Mouse (Mus musculus): Measurements from ENCODE around the gene Me3.
A peak's percentile ranks its signal among the peaks of the same experiment; 100 is the strongest.

Gene Me3

GRCm38 (mm10) chr7:89632342-89633251 is at the start of gene Me3:
Gene Me3, plus strand, starts transcription at chr7:89632392.
- DNase-seq, result peak; percentile 80 to 83

- no peak for DNase-seq
Observed at GRCm38 (mm10) chr7:89590039-89590438, 42.2 kb upstream of the Me3 start.

- DNase-seq, result no peak
Observed at GRCm38 (mm10) chr7:89590542-89591251, 41.5 kb upstream of the Me3 start.

- no peak for DNase-seq
Observed at GRCm38 (mm10) chr7:89595813-89596212, 36.4 kb upstream of the Me3 start.

GRCm38 (mm10) chr7:89605589-89606536 is 26.3 kb upstream of the Me3 start:
- no peak for DNase-seq

- no peak for DNase-seq
Observed at GRCm38 (mm10) chr7:89607329-89607728, 24.9 kb upstream of the Me3 start.

GRCm38 (mm10) chr7:89611236-89611635 is 21.0 kb upstream of the Me3 start:
- no peak for DNase-seq

- DNase-seq, result no peak
Observed at GRCm38 (mm10) chr7:89616235-89616634, 16.0 kb upstream of the Me3 start.

GRCm38 (mm10) chr7:89623331-89623730 is 8.9 kb upstream of the Me3 start:
- peak in 1 of 2 experiments; percentile 36 for DNase-seq

GRCm38 (mm10) chr7:89627393-89627792 is 4.8 kb upstream of the Me3 start:
- DNase-seq, result no peak

- no peak for DNase-seq
Observed at GRCm38 (mm10) chr7:89628006-89628405, 4.2 kb upstream of the Me3 start.

- no peak for DNase-seq
Observed at GRCm38 (mm10) chr7:89629006-89629405, 3.2 kb upstream of the Me3 start.

- no peak for DNase-seq
Observed at GRCm38 (mm10) chr7:89629914-89630313, 2.3 kb upstream of the Me3 start.

GRCm38 (mm10) chr7:89630796-89631195 is 1.4 kb upstream of the Me3 start:
- DNase-seq, result no peak

- no peak for DNase-seq
Observed at GRCm38 (mm10) chr7:89640533-89640932, 8.3 kb downstream of the Me3 start.

- DNase-seq, result no peak
Observed at GRCm38 (mm10) chr7:89640944-89641661, 8.9 kb downstream of the Me3 start.

- DNase-seq, result no peak
Observed at GRCm38 (mm10) chr7:89645015-89645414, 12.8 kb downstream of the Me3 start.

- no peak for DNase-seq
Observed at GRCm38 (mm10) chr7:89647864-89648263, 15.7 kb downstream of the Me3 start.

GRCm38 (mm10) chr7:89657183-89657582 is 25.0 kb downstream of the Me3 start:
- DNase-seq, result no peak

- no peak for DNase-seq
Observed at GRCm38 (mm10) chr7:89657692-89658212, 25.6 kb downstream of the Me3 start.

GRCm38 (mm10) chr7:89664197-89664596 is 32.0 kb downstream of the Me3 start:
- no peak for DNase-seq

- DNase-seq, result no peak
Observed at GRCm38 (mm10) chr7:89666361-89666760, 34.2 kb downstream of the Me3 start.
